Mouse (Mus musculus) adrenal gland, adult (tissue): Measurements from ENCODE around the gene Sox18.

ENCODE experiments used
- DNase-seq, 2 experiments: peaks; one replicate each; pipeline ENCODE4 v3.0.0; 2022 to 2023; ENCODE audit warnings: low spot score in 1 of 2; ENCODE audit not compliant: inconsistent age in 2 of 2

Sox18 gene

GRCm38 (mm10) chr2:181653065-181653464 is 18.4 kb downstream of the Sox18 start:
- no peak for DNase-seq

DNA sequence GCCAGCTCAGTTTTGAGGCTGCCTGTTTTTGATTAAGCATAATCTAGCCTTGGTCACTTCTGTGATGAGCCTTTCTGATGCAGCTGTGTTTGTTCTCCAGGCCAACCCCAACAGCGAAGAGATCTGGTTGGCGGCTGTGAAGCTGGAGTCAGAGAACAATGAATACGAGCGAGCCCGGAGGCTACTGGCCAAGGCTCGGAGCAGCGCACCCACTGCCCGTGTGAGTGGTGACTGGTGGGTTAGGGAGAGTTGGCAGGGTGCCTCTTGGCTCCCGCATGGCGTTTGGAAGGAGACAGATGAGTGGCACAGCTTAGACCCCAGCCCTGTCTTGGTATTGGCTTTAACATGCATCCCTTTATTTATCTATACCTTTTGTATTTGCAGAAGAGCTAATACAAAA is 22.5 kb downstream of the Sox18 start:
- DNase-seq, result no peak

DNA sequence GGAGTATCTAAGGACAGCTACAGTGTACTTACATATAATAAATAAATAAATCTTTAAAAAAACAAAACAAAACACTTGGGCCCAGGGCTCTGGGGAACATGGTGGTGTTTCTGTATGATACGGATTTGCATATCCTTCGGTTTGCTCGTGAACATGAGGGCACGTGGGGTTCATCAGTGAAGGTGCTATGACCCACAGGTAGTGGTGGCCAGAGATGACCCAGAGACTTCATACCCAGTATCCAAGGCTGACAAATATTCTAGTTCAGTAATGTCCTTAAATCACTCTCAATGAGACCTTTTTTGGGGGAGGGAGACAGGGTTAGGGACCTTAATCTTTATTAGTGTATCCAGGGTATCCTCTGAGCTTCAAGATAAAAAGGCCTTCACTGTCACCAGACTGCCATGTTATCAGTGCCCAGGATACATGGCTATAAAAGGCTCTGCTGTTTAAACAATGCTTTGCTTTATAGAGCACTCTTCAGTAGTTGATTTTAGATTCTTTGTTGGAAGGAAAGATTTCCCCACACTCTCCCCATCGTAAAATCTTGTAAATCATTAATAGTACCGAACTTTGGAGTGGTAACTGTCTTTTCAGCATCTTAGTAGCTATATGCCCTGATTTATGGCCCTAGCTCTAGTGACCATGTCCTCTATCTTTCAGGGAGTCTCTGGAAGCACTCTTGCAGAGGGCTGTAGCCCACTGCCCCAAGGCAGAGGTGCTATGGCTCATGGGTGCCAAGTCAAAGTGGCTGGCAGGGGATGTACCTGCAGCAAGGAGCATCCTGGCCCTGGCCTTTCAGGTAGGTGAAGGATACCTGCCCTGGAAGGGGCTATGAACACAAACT is 24.6 kb downstream of the Sox18 start:
- no peak for DNase-seq

DNA sequence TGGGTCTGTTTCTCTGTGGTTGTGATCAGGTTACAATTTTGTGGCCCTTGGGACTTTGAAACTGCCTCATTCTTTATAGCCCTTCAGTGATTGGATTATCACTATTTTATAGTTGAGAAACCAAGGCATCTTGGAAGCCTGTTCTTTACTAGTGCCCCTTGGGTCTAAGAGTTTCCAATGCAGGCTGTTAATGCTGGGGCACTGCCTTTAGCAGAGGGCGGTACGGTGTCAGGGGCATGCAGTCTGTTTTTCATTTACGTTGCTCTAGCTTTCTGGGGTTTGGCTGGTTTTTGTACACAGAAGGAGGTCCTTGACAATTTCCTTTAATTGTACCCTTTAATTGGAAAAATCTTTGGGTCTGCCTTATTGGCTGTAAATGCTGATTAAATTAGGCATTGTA is 25.8 kb downstream of the Sox18 start:
- DNase-seq, result no peak

- DNase-seq, result peak; percentile 33 to 84
These were observed 27.1 kb downstream of the Sox18 start for GRCm38 (mm10) chr2:181644361-181644760.

DNA sequence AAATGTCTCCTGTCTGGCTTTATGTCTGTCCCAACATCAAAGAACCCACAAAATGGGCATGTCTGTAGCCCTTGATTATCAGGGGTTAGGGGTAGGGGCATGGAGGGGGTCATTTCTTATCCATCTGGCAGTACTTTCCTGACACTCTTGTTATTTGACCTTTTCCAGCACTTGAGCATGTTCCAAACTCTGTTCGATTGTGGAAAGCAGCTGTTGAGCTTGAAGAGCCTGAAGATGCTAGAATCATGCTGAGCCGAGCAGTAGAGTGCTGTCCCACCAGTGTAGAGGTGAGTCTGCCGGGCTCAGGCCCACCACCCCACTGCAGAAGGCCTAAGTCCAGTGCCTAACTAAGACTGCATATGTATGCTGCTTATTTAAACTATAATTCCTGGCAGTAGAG is 35.6 kb downstream of the Sox18 start:
- no peak for DNase-seq

DNA sequence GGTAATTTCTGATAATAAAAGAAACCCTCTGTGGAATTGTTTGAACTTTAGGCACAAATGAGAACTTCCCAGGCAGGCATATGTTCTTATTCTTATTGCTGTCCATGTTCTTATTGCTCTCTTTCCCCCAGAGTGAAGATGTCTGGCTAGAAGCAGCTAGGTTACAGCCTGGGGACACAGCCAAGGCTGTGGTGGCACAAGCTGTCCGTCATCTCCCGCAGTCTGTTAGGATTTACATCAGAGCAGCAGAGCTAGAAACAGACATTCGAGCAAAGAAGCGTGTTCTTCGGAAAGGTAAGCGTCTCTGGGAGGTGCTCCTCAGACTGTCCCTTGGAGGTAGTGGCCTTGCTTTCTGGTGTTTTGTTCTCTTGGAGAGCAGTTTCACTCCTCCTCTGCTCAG is 38.8 kb downstream of the Sox18 start:
- DNase-seq, result no peak

DNA sequence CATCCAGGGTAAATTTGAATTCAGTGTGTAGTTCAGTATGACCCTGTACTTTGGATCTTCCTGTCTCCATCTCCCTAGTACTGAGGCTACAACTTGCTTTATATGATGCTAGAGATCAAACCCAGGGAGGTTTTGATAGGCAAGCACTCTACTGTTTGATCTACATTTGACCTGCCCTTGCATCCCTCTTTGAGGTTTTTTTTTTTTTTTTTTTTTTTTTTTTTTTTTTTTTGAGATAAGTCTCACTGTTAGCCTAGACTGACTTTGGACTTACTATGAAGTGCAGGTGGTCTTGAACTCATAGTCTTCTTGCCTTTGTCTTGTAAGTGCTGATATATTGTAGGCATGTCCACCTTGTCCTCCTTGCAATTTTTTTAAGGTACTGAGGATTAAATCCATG is 43.0 kb downstream of the Sox18 start:
- DNase-seq, result no peak

DNA sequence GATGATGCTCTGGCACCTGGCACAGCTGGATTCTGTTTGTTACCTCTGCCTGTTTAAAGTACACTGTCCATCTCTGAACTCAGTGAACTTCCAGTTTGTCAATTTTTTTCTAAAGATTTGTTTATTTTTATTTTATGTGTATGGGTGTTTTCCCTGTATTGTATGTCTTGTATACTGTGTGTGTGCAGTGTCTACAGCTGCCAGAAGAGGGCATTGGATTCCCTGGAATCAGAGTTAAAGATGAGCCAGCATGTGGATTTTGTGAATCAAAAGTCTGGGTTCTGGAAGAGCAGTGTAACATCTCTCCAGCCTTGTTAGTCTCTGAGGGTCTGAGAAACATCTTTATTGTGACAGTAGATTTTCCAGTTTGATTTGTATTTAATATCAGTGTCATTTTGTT is 48.0 kb downstream of the Sox18 start:
- peak in 1 of 2 experiments; percentile 58 for DNase-seq
